Mouse (Mus musculus) E14TG2a.4 (cell line): ENCODE measurements around the gene Olfr312.
"Not testable (repeated sequence)": the region's sequence is repeated elsewhere in the genome, so short reads cannot be mapped to it uniquely, and the experiment has no call there.

ENCODE experiments used
- H3K27me3 ChIP-seq: 2 replicates; pipeline ENCODE4 v1.6.1; 2014; ENCODE audit warnings: low read length, control low read depth; ENCODE audit not compliant: insufficient read depth
- H3K36me3 ChIP-seq: 2 replicates; pipeline ENCODE4 v1.6.1; 2014; ENCODE audit warnings: low read length, control low read depth; ENCODE audit not compliant: insufficient read depth
- H3K4me1 ChIP-seq: replicated peaks from 2 replicates; pipeline ENCODE4 v1.6.1; 2014; ENCODE audit warnings: low read depth, low read length, control low read depth
- H3K4me3 ChIP-seq: replicated peaks from 2 replicates; pipeline ENCODE4 v1.5.1; 2014; ENCODE audit warnings: mild to moderate bottlenecking, low read length
- H3K9me3 ChIP-seq: 2 replicates; pipeline ENCODE4 v1.6.1; 2014; ENCODE audit warnings: low read length, control low read depth
- CTCF ChIP-seq: conservative IDR thresholded peaks from 2 replicates; pipeline ENCODE4 v1.5.1; 2014; ENCODE audit warnings: low read length
- NANOG ChIP-seq: IDR thresholded peaks from 2 replicates; pipeline ENCODE4 v1.6.1; 2014; ENCODE audit warnings: borderline replicate concordance, low read length, mixed read lengths
- POU5F1 ChIP-seq: IDR thresholded peaks from 2 replicates; pipeline ENCODE4 v1.6.1; 2014; ENCODE audit warnings: low read length, borderline replicate concordance

Gene Olfr312

GRCm38 (mm10) chr11:58828937-58829336, at the start of gene Olfr312:
TSS of gene Olfr312 (plus strand) at chr11:58829237.
- H3K36me3 ChIP-seq, H3K4me3 ChIP-seq: not testable (repeated sequence)

DNA sequence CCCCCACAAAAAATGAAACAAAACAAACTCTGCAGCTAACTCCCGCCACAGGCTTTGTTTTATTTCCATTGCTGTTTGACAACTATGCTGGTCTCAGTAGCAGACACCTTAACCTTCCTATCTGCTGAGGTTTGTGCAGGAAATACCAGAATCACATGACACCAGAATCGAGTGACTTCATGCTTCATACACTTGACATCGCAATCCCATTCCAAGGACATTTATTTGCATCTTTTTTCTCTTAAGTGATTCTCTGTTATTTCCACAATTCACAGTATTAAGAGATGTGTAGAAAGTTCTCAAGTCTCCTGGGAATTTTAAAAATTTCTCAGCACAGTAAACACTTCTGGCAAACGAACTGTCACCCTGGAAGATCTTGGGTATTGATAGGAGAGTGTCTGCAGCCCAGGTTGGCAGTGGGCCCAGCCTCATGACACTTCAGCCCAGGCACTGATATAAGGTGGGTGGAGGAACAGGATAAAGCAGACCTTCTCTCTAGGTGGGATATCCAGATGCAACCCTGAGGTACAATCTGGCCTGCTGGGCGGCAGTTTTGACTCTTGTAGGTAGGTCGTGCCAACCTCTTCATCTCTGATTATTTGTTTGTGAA, 46.5 kb upstream of the Olfr312 start, which contains the start of gene Olfr314:
TSS of gene Olfr314 (plus strand) at position 473 of the 610 bp plus-strand sequence.
- Histone ChIP-seq H3K4me3 (no peak within 1 kb of the TSS), H3K27me3 (0 out of 2 replicates have a peak, but pooled peaks cover 5% of the 10 kb centered on the region), H3K4me1 (peaks cover 5% of the 10 kb centered on the region), H3K36me3 (no peaks in the 10 kb centered on the region), H3K9me3 (no peaks in the 10 kb centered on the region)
- TF ChIP-seq NANOG = no peak
- TF ChIP-seq CTCF = no peak
- no peak for TF ChIP-seq POU5F1

More at GRCm38 (mm10) chr11:58828937-58829336, at the start of gene Olfr312:
- H3K4me1 ChIP-seq, H3K27me3 ChIP-seq, H3K9me3 ChIP-seq: not testable (repeated sequence)

- Histone ChIP-seq H3K4me3 (no peak overlapping the region), H3K4me1 (no peaks in the 10 kb centered on the region; the same call in 1 of the 2 replicates), H3K27me3 (0 out of 2 replicates have a peak, but pooled peaks cover 5% of the 10 kb centered on the region), H3K36me3 (no peaks in the 10 kb centered on the region), H3K9me3 (no peaks in the 10 kb centered on the region)
- no peak for TF ChIP-seq POU5F1
- TF ChIP-seq CTCF = no peak
- TF ChIP-seq NANOG = no peak
These were observed 44.9 kb upstream of the Olfr312 start for GRCm38 (mm10) chr11:58784182-58784581.

- Histone ChIP-seq H3K9me3 (no peaks in the 10 kb centered on the region), H3K36me3 (no peaks in the 10 kb centered on the region), H3K4me1 (no peaks in the 10 kb centered on the region; the same call in 1 of the 2 replicates), H3K4me3 (no peak overlapping the region), H3K27me3 (0 out of 2 replicates have a peak, but pooled peaks cover 5% of the 10 kb centered on the region)
- TF ChIP-seq NANOG = no peak
- no peak for TF ChIP-seq CTCF
- TF ChIP-seq POU5F1 = no peak
These were observed 41.4 kb upstream of the Olfr312 start for GRCm38 (mm10) chr11:58787651-58788050.

GRCm38 (mm10) chr11:58788346-58788745, 40.7 kb upstream of the Olfr312 start:
- no peaks in the 10 kb centered on the region for H3K36me3 ChIP-seq
- no peak overlapping the region for H3K4me3 ChIP-seq
- H3K4me1 ChIP-seq = no peaks in the 10 kb centered on the region; the same call in 1 of the 2 replicates
- no peaks in the 10 kb centered on the region for H3K9me3 ChIP-seq
- no peak for TF ChIP-seq POU5F1
- no peak for TF ChIP-seq CTCF
- H3K27me3 ChIP-seq = 0 out of 2 replicates have a peak, but pooled peaks cover 5% of the 10 kb centered on the region

GRCm38 (mm10) chr11:58789532-58789931, 39.5 kb upstream of the Olfr312 start:
- Histone ChIP-seq H3K4me1 (no peaks in the 10 kb centered on the region; the same call in 1 of the 2 replicates), H3K9me3 (no peaks in the 10 kb centered on the region), H3K36me3 (no peaks in the 10 kb centered on the region), H3K27me3 (0 out of 2 replicates have a peak, but pooled peaks cover 5% of the 10 kb centered on the region), H3K4me3 (no peak overlapping the region)
- TF ChIP-seq CTCF (no peak), NANOG (no peak)

GRCm38 (mm10) chr11:58790053-58790452, 39.0 kb upstream of the Olfr312 start:
- TF ChIP-seq POU5F1 = no peak
- no peak for TF ChIP-seq NANOG
- no peak for TF ChIP-seq CTCF
- H3K36me3 ChIP-seq = no peaks in the 10 kb centered on the region
- H3K27me3 ChIP-seq = 0 out of 2 replicates have a peak, but pooled peaks cover 5% of the 10 kb centered on the region
- no peaks in the 10 kb centered on the region; the same call in 1 of the 2 replicates for H3K4me1 ChIP-seq
- no peak overlapping the region for H3K4me3 ChIP-seq
- H3K9me3 ChIP-seq = no peaks in the 10 kb centered on the region

- H3K27me3 ChIP-seq = 0 out of 2 replicates have a peak, but pooled peaks cover 5% of the 10 kb centered on the region
- H3K36me3 ChIP-seq = no peaks in the 10 kb centered on the region
- no peaks in the 10 kb centered on the region; the same call in 1 of the 2 replicates for H3K4me1 ChIP-seq
- no peak overlapping the region for H3K4me3 ChIP-seq
- TF ChIP-seq CTCF (no peak), NANOG (no peak), POU5F1 (no peak)
- H3K9me3 ChIP-seq = no peaks in the 10 kb centered on the region
These were observed 38.4 kb upstream of the Olfr312 start for GRCm38 (mm10) chr11:58790646-58791045.

DNA sequence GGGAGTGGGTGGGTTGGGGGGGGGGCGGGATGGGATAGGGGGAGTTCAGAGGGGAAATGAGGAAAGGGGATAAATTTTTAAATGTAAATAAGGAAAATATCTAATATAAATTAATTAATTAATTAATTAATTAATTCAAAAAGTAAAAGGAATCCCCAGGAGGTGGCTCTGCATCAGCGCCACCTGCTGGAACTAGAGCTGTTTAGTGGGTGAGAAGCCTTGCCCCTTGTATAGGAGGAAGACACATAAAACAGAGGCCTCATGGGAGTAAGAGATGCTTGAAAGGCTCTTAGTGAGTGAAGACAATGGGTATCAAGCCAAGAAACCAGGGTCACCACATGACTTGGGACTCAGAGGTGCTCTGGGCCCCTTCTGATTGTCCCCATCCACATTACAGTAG, 33.2 kb upstream of the Olfr312 start:
- Histone ChIP-seq H3K4me1 (no peaks in the 10 kb centered on the region), H3K9me3 (no peaks in the 10 kb centered on the region), H3K27me3 (no peaks in the 10 kb centered on the region), H3K36me3 (no peaks in the 10 kb centered on the region), H3K4me3 (no peak overlapping the region)
- TF ChIP-seq CTCF (peak; percentile 25; the same call in 1 of the 2 replicates), POU5F1 (no peak)
